Mouse (Mus musculus) ES-Bruce4 (cell line): ENCODE measurements around the gene Gmip. TPM values are rescaled to one million over a fixed set of nuclear protein-coding genes. Genes with fewer than 3 reads are reported as not detected.

Experiments used
- H3K27ac ChIP-seq: 2 replicates; pipeline ENCODE4 v1.5.1; 2012; ENCODE audit warnings: low read length, inconsistent platforms; ENCODE audit not compliant: insufficient read depth
- H3K27me3 ChIP-seq: 2 replicates; pipeline ENCODE4 v1.6.1; 2012; ENCODE audit warnings: mild to moderate bottlenecking, low read length, inconsistent platforms; ENCODE audit not compliant: control insufficient read depth, poor library complexity, insufficient read depth, severe bottlenecking
- H3K36me3 ChIP-seq: 2 replicates; pipeline ENCODE4 v1.6.1; 2012; ENCODE audit warnings: inconsistent platforms, mild to moderate bottlenecking, low read length, moderate library complexity; ENCODE audit not compliant: control insufficient read depth, poor library complexity, insufficient read depth, severe bottlenecking
- H3K4me1 ChIP-seq: one replicate; pipeline ENCODE4 v1.8.1; 2011; ENCODE audit warnings: low read length; ENCODE audit not compliant: control insufficient read depth, insufficient read depth
- H3K4me3 ChIP-seq: 2 replicates; pipeline ENCODE4 v1.5.1; 2011; ENCODE audit warnings: low read depth, mild to moderate bottlenecking, low read length
- H3K9ac ChIP-seq: 2 replicates; pipeline ENCODE4 v1.6.1; 2012; ENCODE audit warnings: low read depth, mild to moderate bottlenecking, inconsistent platforms; ENCODE audit not compliant: poor library complexity, severe bottlenecking
- H3K9me3 ChIP-seq: replicated peaks from 2 replicates; pipeline ENCODE4 v1.6.1; 2012; ENCODE audit warnings: mild to moderate bottlenecking, low read length, inconsistent platforms; ENCODE audit not compliant: control insufficient read depth, poor library complexity, insufficient read depth, severe bottlenecking
- CTCF ChIP-seq: IDR thresholded peaks from one replicate; pipeline ENCODE4 v1.8.1; 2011; ENCODE audit warnings: low read depth, low read length
- EP300 ChIP-seq: IDR thresholded peaks from 2 replicates; pipeline ENCODE4 v1.6.1; 2011; ENCODE audit warnings: low read depth, low read length; ENCODE audit not compliant: insufficient read depth
- POLR2A ChIP-seq: IDR thresholded peaks from one replicate; pipeline ENCODE4 v1.8.1; 2011; ENCODE audit warnings: low read length; ENCODE audit not compliant: insufficient read depth
- polyA plus RNA-seq: library from polyadenylated mRNA; stranded (reverse); fragments of >200 nt; gene quantifications from 2 replicates; pipeline ENCODE4 v1.2.4, GENCODE M21; 2011; ENCODE audit warnings: low read depth; ENCODE audit not compliant: missing spikeins, insufficient read depth, insufficient read length

Gene Gmip
- polyA plus RNA-seq, 1 experiment, result 11.6 TPM

- no peaks in the 10 kb centered on the region for H3K36me3 ChIP-seq
- no peaks in the 10 kb centered on the region for H3K27me3 ChIP-seq
- no peak overlapping the region for H3K27ac ChIP-seq
- TF ChIP-seq POLR2A (no peak), EP300 (no peak), CTCF (no peak)
- no peak overlapping the region for H3K9ac ChIP-seq
- H3K4me1 ChIP-seq, result no peaks in the 10 kb centered on the region
- no peak overlapping the region for H3K4me3 ChIP-seq
- H3K9me3 ChIP-seq, result no peaks in the 10 kb centered on the region
Observed at GRCm38 (mm10) chr8:69861251-69861650, 52.8 kb downstream of the Gmip start.

DNA sequence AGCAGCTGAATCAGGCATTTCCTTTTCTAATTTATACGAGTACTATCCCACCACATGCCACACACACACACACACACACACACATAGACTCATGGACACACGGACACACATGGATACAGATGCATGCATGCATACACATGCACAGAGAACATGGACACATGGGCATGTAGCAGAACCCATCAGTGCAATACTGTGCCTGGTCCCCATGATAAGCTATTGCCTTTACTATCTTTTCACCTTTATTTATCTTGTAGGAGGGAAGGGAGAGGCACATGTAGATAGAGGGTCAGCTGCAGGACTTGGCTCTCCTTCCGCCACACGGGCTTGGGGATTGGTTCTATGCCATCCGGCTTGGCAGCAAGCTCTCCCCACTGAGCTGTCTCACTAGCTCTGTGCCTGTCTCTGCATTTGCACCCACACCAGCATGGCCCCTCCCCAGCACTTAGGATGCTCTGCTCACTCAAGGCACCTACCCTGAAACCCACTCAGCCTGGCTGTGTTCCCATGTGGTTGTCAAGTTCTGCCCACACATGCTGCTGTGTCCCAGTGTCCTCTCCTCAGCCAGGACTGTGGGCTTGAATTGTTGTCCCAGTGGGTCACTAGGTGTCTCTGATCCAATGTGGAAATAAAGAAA, 55.0 kb downstream of the Gmip start:
- H3K9me3 ChIP-seq, result no peaks in the 10 kb centered on the region
- no peaks in the 10 kb centered on the region for H3K27me3 ChIP-seq
- no peak overlapping the region for H3K9ac ChIP-seq
- no peaks in the 10 kb centered on the region for H3K4me1 ChIP-seq
- no peaks in the 10 kb centered on the region for H3K36me3 ChIP-seq
- no peak overlapping the region for H3K27ac ChIP-seq
- H3K4me3 ChIP-seq, result no peak overlapping the region
- TF ChIP-seq CTCF (no peak), POLR2A (no peak), EP300 (no peak)

DNA sequence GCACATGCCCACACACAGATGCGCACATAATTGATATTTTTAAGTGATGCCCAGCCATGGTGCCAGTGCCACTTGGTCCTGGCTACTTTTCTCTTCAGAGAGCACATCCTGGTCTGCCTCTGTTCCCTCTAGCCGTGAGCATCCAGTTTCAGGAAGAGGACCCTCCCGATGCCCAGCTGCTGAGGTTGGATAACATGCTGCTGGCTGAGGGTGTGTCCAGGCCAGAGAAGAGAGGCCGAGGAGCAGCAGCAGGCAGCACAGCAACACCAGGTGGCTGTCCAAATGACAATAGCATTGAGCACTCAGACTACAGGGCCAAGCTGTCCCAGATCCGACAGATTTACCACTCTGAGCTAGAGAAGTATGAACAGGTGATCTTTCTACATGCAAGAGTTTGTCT, 55.7 kb downstream of the Gmip start:
- Histone ChIP-seq H3K36me3 (no peaks in the 10 kb centered on the region), H3K27ac (no peak overlapping the region), H3K9me3 (no peaks in the 10 kb centered on the region), H3K9ac (no peak overlapping the region), H3K4me1 (no peaks in the 10 kb centered on the region), H3K4me3 (no peak overlapping the region), H3K27me3 (no peaks in the 10 kb centered on the region)
- no peak for TF ChIP-seq POLR2A
- no peak for TF ChIP-seq CTCF
- no peak for TF ChIP-seq EP300

DNA sequence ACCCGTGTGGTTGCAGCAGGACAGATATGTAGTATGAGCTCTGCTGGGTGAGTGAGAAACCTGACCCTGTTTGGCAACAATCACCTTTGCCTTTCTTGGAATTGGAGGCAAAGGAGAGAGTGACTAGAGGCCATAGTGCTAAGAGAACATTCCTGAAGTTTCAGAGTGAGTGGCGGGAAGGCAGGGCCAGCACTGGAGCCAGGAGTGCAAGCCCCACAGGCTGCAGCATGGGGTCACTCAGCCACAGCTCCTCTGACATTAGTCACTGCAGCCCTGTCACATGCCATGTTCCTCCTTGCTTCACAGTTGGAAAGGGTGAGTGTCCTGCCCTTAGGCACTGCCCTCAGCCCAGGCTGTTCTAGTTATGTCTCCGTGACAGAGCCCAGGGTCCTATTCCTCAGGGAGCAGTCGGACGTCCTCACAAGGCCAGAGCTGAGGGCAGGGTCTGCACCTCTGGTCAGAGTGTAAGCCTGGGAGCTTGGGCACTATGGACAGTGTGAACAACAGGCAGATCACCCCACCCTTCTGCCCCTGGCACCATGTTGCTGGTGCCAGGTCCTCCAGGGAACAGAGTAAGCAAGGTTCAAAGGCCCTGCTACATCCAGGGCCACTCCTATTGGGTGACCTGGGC, 59.3 kb downstream of the Gmip start:
- TF ChIP-seq EP300 (no peak), CTCF (no peak), POLR2A (no peak)
- no peak overlapping the region for H3K27ac ChIP-seq
- no peaks in the 10 kb centered on the region for H3K27me3 ChIP-seq
- H3K4me1 ChIP-seq, result no peaks in the 10 kb centered on the region
- no peak overlapping the region for H3K9ac ChIP-seq
- no peak overlapping the region for H3K4me3 ChIP-seq
- H3K9me3 ChIP-seq, result no peaks in the 10 kb centered on the region
- no peaks in the 10 kb centered on the region for H3K36me3 ChIP-seq

- Histone ChIP-seq H3K27ac (no peak overlapping the region), H3K9ac (no peak overlapping the region), H3K4me1 (no peaks in the 10 kb centered on the region), H3K9me3 (no peaks in the 10 kb centered on the region), H3K4me3 (no peak overlapping the region), H3K36me3 (no peaks in the 10 kb centered on the region), H3K27me3 (no peaks in the 10 kb centered on the region)
- TF ChIP-seq POLR2A, result no peak
- TF ChIP-seq EP300, result no peak
- TF ChIP-seq CTCF, result no peak
Observed at GRCm38 (mm10) chr8:69870003-69870765, 61.7 kb downstream of the Gmip start.

DNA sequence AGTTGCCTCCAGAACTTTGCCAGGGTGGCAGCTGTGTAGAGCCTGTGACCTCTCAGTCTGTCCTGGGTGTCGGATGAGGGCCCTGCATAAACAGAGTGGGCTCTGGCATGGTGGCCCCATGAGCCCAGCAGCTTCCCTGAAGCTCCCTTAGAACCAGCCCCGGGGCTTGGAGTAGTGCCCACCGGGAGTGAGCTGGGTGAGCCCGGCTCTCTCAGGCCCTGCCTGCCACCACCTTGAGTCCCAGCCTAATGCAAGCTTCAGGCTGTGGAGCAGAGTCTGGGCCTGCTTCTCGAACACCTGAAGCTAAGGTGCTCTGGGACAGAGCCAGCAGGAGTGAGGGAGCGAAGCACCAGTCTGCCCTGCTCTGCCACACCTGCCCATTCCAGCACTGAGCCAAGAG, 62.4 kb downstream of the Gmip start:
- TF ChIP-seq EP300, result no peak
- TF ChIP-seq POLR2A, result no peak
- no peak for TF ChIP-seq CTCF
- Histone ChIP-seq H3K9me3 (no peaks in the 10 kb centered on the region), H3K9ac (no peak overlapping the region), H3K36me3 (no peaks in the 10 kb centered on the region), H3K4me1 (no peaks in the 10 kb centered on the region), H3K27ac (no peak overlapping the region), H3K27me3 (no peaks in the 10 kb centered on the region), H3K4me3 (no peak overlapping the region)

Other genes starting within 250 kb of the Gmip start
- 16.8 and 21.6 TPM in 2 replicates for gene Zfp868, start 183.1 kb upstream of the Gmip start, polyA plus RNA-seq
- 2.2 and 2.4 TPM in 2 replicates for gene Zfp964, start 154.2 kb upstream of the Gmip start, polyA plus RNA-seq
- 29.1 and 33.7 TPM in 2 replicates for gene Zfp869, start 98.0 kb upstream of the Gmip start, polyA plus RNA-seq
- gene Zfp963, start 58.7 kb upstream of the Gmip start, polyA plus RNA-seq, result 6.5 and 7.0 TPM in 2 replicates
- gene Gm20422, start 33.8 kb upstream of the Gmip start, polyA plus RNA-seq, result not detected in 2 replicates
- 31.1 and 32.2 TPM in 2 replicates for gene Atp13a1, start 17.5 kb upstream of the Gmip start, polyA plus RNA-seq
- 38.3 and 41.1 TPM in 2 replicates for gene Zfp866, start 17.5 kb upstream of the Gmip start, polyA plus RNA-seq
- gene Lpar2, start 13.8 kb downstream of the Gmip start, polyA plus RNA-seq, result 10.1 and 10.8 TPM in 2 replicates
- gene Pbx4, start 23.8 kb downstream of the Gmip start, polyA plus RNA-seq, result 22.4 and 26.7 TPM in 2 replicates
- gene Cilp2, start 79.0 kb downstream of the Gmip start, polyA plus RNA-seq, result 0.96 and 1.2 TPM in 2 replicates
- gene Tssk6, start 93.5 kb downstream of the Gmip start, polyA plus RNA-seq, result not detected in 2 replicates
- 70.5 and 70.8 TPM in 2 replicates for gene Ndufa13, start 93.9 kb downstream of the Gmip start, polyA plus RNA-seq
- gene Yjefn3, start 94.0 kb downstream of the Gmip start, polyA plus RNA-seq, result 3.4 and 4.2 TPM in 2 replicates
- 155 TPM in 2 replicates for gene Gatad2a, start 187.7 kb downstream of the Gmip start, polyA plus RNA-seq
- 40.2 and 41.0 TPM in 2 replicates for gene Mau2, start 234.1 kb downstream of the Gmip start, polyA plus RNA-seq
- gene Sugp1, start 234.1 kb downstream of the Gmip start, polyA plus RNA-seq, result 36.5 and 37.3 TPM in 2 replicates